Mouse (Mus musculus) cortical plate, adult 2 months (tissue): ENCODE measurements at regions not wholly inside any gene's neighbourhood (a gene's known extent, or its start where the extent isn't known, plus 50 kb on each side); places are given as distances from the start of the nearest gene placed in this dataset.
"Not testable (repeated sequence)": the region's sequence is repeated elsewhere in the genome, so short reads cannot be mapped to it uniquely, and the experiment has no call there.

ENCODE experiments used
- H3K27ac ChIP-seq: fragments of 200-500 bp; 2 replicates; pipeline ENCODE4 v1.5.1; 2012; ENCODE audit warnings: low read length, control low read depth, inconsistent platforms; ENCODE audit not compliant: insufficient read depth
- H3K4me1 ChIP-seq: fragments of 200-500 bp; 2 replicates; pipeline ENCODE4 v1.6.1; 2011; ENCODE audit warnings: low read length; ENCODE audit not compliant: control insufficient read depth, insufficient read depth
- H3K4me3 ChIP-seq: fragments of 200-500 bp; 2 replicates; pipeline ENCODE4 v1.5.1; 2011; ENCODE audit warnings: mild to moderate bottlenecking, low read length, control low read depth; ENCODE audit not compliant: insufficient read depth
- CTCF ChIP-seq: fragments of 200-500 bp; IDR thresholded peaks from 2 replicates; pipeline ENCODE4 v1.5.1; 2011; ENCODE audit warnings: mild to moderate bottlenecking, control low read depth, low read length; ENCODE audit not compliant: insufficient read depth; ENCODE audit errors: extremely low read depth
- POLR2A ChIP-seq: fragments of 200-500 bp; IDR thresholded peaks from 2 replicates; pipeline ENCODE4 v1.6.1; 2011; ENCODE audit warnings: mild to moderate bottlenecking, low read length, control low read depth; ENCODE audit not compliant: insufficient read depth; ENCODE audit errors: extremely low read depth

- Histone ChIP-seq H3K4me3 (no peak overlapping the region), H3K27ac (no peak overlapping the region), H3K4me1 (no peaks in the 10 kb centered on the region)
- TF ChIP-seq POLR2A (no peak), CTCF (no peak)
Observed at GRCm38 (mm10) chr3:11323101-11323500, 987.6 kb upstream of the Gm38303 start.

DNA sequence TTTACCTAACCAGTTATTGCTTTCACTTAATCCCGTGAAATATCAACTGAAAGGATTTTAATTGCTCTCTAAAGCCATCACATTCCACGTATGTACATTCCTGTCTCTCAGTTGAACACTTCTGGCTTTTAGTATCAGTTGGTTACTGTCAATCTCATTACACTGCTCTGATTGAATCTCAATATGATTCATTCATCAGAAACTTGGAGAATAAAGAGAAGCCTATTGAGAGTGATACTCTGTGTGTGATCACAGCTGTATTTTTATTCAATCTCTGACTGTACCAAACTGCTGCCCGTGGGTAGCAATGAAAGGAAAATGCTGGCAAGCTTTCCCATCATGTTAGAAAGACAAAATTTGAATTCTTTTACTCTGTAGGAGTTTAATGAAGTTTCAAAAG is 957.5 kb upstream of the Gm38303 start:
- Histone ChIP-seq H3K27ac (no peak overlapping the region), H3K4me1 (no peaks in the 10 kb centered on the region)
- TF ChIP-seq CTCF = no peak
- TF ChIP-seq POLR2A = no peak

GRCm38 (mm10) chr3:11261052-11261451 is 925.6 kb upstream of the Gm38303 start:
- TF ChIP-seq POLR2A (no peak), CTCF (no peak)

More for the DNA sequence above, 957.5 kb upstream of the Gm38303 start:
- H3K4me3 ChIP-seq = no peak overlapping the region

GRCm38 (mm10) chr3:11213996-11214395 is 878.5 kb upstream of the Gm38303 start:
- Histone ChIP-seq H3K4me1 (no peaks in the 10 kb centered on the region), H3K27ac (no peak overlapping the region)
- no peak for TF ChIP-seq POLR2A
- no peak for TF ChIP-seq CTCF

More at GRCm38 (mm10) chr3:11261052-11261451, 925.6 kb upstream of the Gm38303 start:
- H3K4me3 ChIP-seq = no peak overlapping the region
- H3K27ac ChIP-seq = no peak overlapping the region
- no peaks in the 10 kb centered on the region for H3K4me1 ChIP-seq

DNA sequence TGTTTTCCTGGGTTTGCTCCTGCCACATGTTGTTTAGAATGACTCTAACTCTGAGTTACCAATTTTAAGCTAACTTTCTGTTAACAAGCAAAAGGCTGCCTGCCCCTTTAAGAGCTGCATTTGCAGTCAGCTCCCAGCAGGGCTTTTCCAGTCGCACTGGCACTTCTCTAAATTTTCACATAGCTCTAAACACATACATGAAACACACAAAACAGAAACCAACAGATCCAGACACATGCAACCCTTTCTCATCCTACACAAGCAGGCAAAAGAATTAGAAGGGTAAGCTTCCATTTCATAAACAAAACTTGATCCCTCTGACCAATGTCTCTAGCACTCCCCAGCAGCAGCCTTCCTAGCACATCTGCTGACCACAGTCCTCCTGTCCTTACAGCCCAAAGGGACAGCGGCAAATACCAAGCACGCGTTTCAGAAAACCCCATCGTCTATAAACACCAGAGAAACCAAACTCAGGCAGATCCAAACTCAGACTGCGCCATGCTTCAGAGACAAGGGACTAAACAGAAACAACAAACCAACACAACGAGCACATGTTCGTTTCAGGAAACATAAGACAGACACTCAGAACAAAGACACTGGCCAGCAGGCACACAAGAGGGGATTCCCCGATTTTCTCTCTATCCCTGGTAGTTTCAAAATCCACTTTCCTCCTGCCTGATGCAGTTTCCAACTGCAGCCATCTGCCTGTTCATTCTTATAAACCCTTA is 877.6 kb upstream of the Gm38303 start:
- 0 out of 2 replicates have a peak overlapping the region, but pooled peaks have one; percentile 18 for H3K4me3 ChIP-seq
- H3K4me1 ChIP-seq, H3K27ac ChIP-seq: not testable (repeated sequence)

More at GRCm38 (mm10) chr3:11213996-11214395, 878.5 kb upstream of the Gm38303 start:
- H3K4me3 ChIP-seq = no peak overlapping the region

- not testable (repeated sequence) for H3K4me3 ChIP-seq, H3K4me1 ChIP-seq, H3K27ac ChIP-seq
Observed at GRCm38 (mm10) chr3:11212290-11212912, 876.9 kb upstream of the Gm38303 start.

- not testable (repeated sequence) for H3K4me3 ChIP-seq, H3K4me1 ChIP-seq, H3K27ac ChIP-seq
Observed at GRCm38 (mm10) chr3:11210920-11211811, 875.7 kb upstream of the Gm38303 start.

DNA sequence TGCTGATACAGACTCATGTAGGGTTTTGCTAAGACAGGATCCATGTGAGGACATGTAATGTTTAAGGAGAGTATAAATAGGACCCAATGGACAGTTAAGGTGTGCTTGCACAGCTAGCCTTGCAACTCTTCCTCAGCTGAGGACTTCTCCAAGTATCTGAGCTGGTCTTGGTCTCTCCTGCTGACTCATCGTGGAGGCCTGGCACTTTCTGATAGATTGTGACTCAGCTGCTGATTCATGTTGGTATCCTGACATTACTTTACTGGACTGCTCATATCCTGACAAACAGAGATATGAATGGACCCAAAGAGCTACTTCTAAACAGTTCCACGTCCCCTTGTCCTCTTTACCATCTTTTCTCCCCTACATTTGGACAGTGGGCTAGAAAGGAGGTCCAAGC is 838.5 kb upstream of the Gm38303 start:
- no peak for TF ChIP-seq CTCF
- no peak for TF ChIP-seq POLR2A
- Histone ChIP-seq H3K4me3 (no peak overlapping the region), H3K4me1 (no peaks in the 10 kb centered on the region), H3K27ac (no peak overlapping the region)

DNA sequence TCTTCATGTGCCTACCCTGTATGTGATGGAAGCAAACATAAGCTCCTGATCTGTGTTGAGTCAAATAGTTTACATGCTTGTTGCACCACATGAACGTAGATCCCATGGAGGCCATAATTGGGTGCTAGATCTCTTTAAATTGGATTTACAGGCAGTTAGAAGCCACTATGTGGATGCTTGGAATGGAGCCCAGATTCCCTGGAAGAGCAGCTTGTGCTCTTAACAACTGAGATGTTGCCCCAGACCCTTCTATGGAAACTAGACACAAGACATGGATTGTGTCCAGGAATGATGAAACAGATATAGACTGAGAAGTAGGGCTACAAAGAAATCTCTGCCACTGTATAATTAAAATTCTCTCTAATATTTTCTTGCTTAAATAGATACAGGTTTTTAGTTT is 819.9 kb upstream of the Gm38303 start:
- Histone ChIP-seq H3K4me3 (no peak overlapping the region), H3K27ac (no peak overlapping the region)
- no peak for TF ChIP-seq POLR2A
- TF ChIP-seq CTCF = no peak

More for the DNA sequence above, 819.9 kb upstream of the Gm38303 start:
- H3K4me1 ChIP-seq = no peaks in the 10 kb centered on the region
